Mouse (Mus musculus) left cerebral cortex, postnatal 14 days (tissue): Measurements from ENCODE around the gene Msantd4. TPM values are rescaled to one million over a fixed set of nuclear protein-coding genes. Genes with fewer than 3 reads are reported as not detected.
"Not testable (repeated sequence)": the region's sequence is repeated elsewhere in the genome, so short reads cannot be mapped to it uniquely, and the experiment has no call there.

Experiments
- DNase-seq, 2 experiments: peaks; one replicate each; pipeline ENCODE4 v3.0.0; 2021 to 2022; ENCODE audit warnings: low spot score in 2 of 2, mixed read lengths in 1 of 2
- intact Hi-C: fragments of 180-260 bp; cut with DNase I; formaldehyde crosslinking; loops from one replicate; pipeline ENCODE4 v1.15.1; 2025
- long read RNA-seq, 2 experiments: library from polyadenylated mRNA; stranded (forward); transcript quantifications; one replicate each; pipeline ENCODE4 v2.0.0; 2021
- microRNA-seq, 2 experiments: library from miRNA; unstranded; fragments of <30 nt; microRNA quantifications; one replicate each; pipeline ENCODE4 v1.2.0; 2022
- total RNA-seq, 2 experiments: library from RNA; stranded (reverse); gene quantifications; 2 replicates each; pipeline ENCODE4 v1.2.3; 2021

Gene Msantd4
- total RNA-seq = 10 to 100 TPM; 51.2 to 54.7 TPM
- long read RNA-seq, experiment 1, transcript Msantd4-201 (2 exons, 2,731 nt) = minor isoform, 7 of 53 reads
- long read RNA-seq, experiment 1, transcript Msantd4-202 (3 exons, 2,800 nt) = major isoform, 42 of 53 reads
- long read RNA-seq, experiment 1, partial matches to known transcripts = 3 of 53 reads
- long read RNA-seq, experiment 1, other reads (novel, unspliced or antisense) = 1 of 53 reads
- long read RNA-seq, experiment 2, transcript Msantd4-201 (2 exons, 2,731 nt) = minor isoform, 12 of 44 reads
- long read RNA-seq, experiment 2, transcript Msantd4-202 (3 exons, 2,800 nt) = major isoform, 31 of 44 reads
- long read RNA-seq, experiment 2, partial matches to known transcripts = 1 of 44 reads
- long read RNA-seq, experiment 2, other reads (novel, unspliced or antisense) = 0 of 44 reads

- intact Hi-C loops = loop anchor here (5.0 to 10.0 kb wide), 2 partner anchors 69 to 841 kb away; partner anchors contain the start of genes Aasdhppt, Gucy1a2 and Kbtbd3
- DNase-seq = peak; percentile 98 to 99
These were observed at the start of gene Msantd4 for GRCm38 (mm10) chr9:4375828-4376639. Msantd4 (plus strand) TSS chr9:4376562.

- intact Hi-C loops = no loop called here
- no peak for DNase-seq
These were observed 23.2 kb upstream of the Msantd4 start for GRCm38 (mm10) chr9:4353163-4353562.

GRCm38 (mm10) chr9:4376640-4377120, 318 bp downstream of the Msantd4 start:
- intact Hi-C loops = loop anchor here (5.0 to 10.0 kb wide), 2 partner anchors 69 to 842 kb away; partner anchors contain the start of genes Aasdhppt, Gucy1a2 and Kbtbd3
- peak in 1 of 2 experiments; percentile 33 for DNase-seq

- DNase-seq, intact Hi-C loops: not testable (repeated sequence)
These were observed 24.4 kb downstream of the Msantd4 start for GRCm38 (mm10) chr9:4400801-4401200.

Small RNA genes within 50 kb of the gene (microRNA-seq; reads per million reads assigned to microRNA genes)
- gene Gm23992 = 0 reads per million in 2 experiments

Other genes with a start within 250 kb of the Msantd4 start
- 10 to 100 TPM; 23.5 to 24.9 TPM for gene Aasdhppt, start 67.1 kb upstream of the Msantd4 start, total RNA-seq
- 10 to 100 TPM in 1 of 2 experiments, 1 to 10 TPM in 1; 9.7 to 10.1 TPM for gene Kbtbd3, start 66.7 kb upstream of the Msantd4 start, total RNA-seq